Mouse (Mus musculus): ENCODE data around the gene Itga2.
A peak's percentile ranks its signal among the peaks of the same experiment; 100 is the strongest.

Itga2 gene

GRCm38 (mm10) chr13:114885171-114885570 is 46.7 kb downstream of the Itga2 start:
- DNase-seq (ENCODE audit: low read depth, low spot score) = no peak

GRCm38 (mm10) chr13:114878667-114879066 is 53.2 kb downstream of the Itga2 start:
- no peak for DNase-seq (ENCODE audit: low read depth, low spot score)

GRCm38 (mm10) chr13:114876005-114876520 is 55.8 kb downstream of the Itga2 start:
- no peak for DNase-seq (ENCODE audit: low read depth, low spot score)

- DNase-seq (ENCODE audit: low read depth, low spot score) = no peak
These were observed 57.2 kb downstream of the Itga2 start for GRCm38 (mm10) chr13:114874738-114875137.

- DNase-seq (ENCODE audit: low read depth, low spot score) = no peak
These were observed 74.4 kb downstream of the Itga2 start for GRCm38 (mm10) chr13:114857525-114857924.

GRCm38 (mm10) chr13:114856269-114856627 is 75.7 kb downstream of the Itga2 start:
- no peak for DNase-seq (ENCODE audit: low read depth, low spot score)

- DNase-seq (ENCODE audit: low read depth, low spot score) = no peak
These were observed 76.2 kb downstream of the Itga2 start for GRCm38 (mm10) chr13:114855573-114856268.

- DNase-seq (ENCODE audit: low read depth, low spot score) = no peak
These were observed 77.5 kb downstream of the Itga2 start for GRCm38 (mm10) chr13:114854428-114854827.

GRCm38 (mm10) chr13:114854023-114854422 is 77.9 kb downstream of the Itga2 start:
- DNase-seq (ENCODE audit: low read depth, low spot score) = no peak

- no peak for DNase-seq (ENCODE audit: low read depth, low spot score)
These were observed 78.7 kb downstream of the Itga2 start for GRCm38 (mm10) chr13:114853152-114853551.

- DNase-seq (ENCODE audit: low read depth, low spot score) = no peak
These were observed 79.4 kb downstream of the Itga2 start for GRCm38 (mm10) chr13:114852264-114853111.

GRCm38 (mm10) chr13:114848945-114849344 is 83.0 kb downstream of the Itga2 start:
- no peak for DNase-seq (ENCODE audit: low read depth, low spot score)

GRCm38 (mm10) chr13:114845804-114846203 is 86.1 kb downstream of the Itga2 start:
- DNase-seq (ENCODE audit: low read depth, low spot score) = no peak

GRCm38 (mm10) chr13:114843318-114843717 is 88.6 kb downstream of the Itga2 start:
- no peak for DNase-seq (ENCODE audit: low read depth, low spot score)

GRCm38 (mm10) chr13:114840545-114840944 is 91.4 kb downstream of the Itga2 start:
- DNase-seq (ENCODE audit: low read depth, low spot score) = no peak

- no peak for DNase-seq (ENCODE audit: low read depth, low spot score)
These were observed 92.8 kb downstream of the Itga2 start for GRCm38 (mm10) chr13:114839098-114839497.

GRCm38 (mm10) chr13:114838535-114838990 is 93.3 kb downstream of the Itga2 start:
- no peak for DNase-seq (ENCODE audit: low read depth, low spot score)

GRCm38 (mm10) chr13:114837061-114837460 is 94.8 kb downstream of the Itga2 start:
- no peak for DNase-seq (ENCODE audit: low read depth, low spot score)

- peak; percentile 68 for DNase-seq (ENCODE audit: low read depth, low spot score)
These were observed 97.3 kb downstream of the Itga2 start for GRCm38 (mm10) chr13:114834580-114834979.

GRCm38 (mm10) chr13:114833351-114833750 is 98.5 kb downstream of the Itga2 start:
- DNase-seq (ENCODE audit: low read depth, low spot score) = peak; percentile 5

- peak; percentile 81 for DNase-seq (ENCODE audit: low read depth, low spot score)
These were observed 99.1 kb downstream of the Itga2 start for GRCm38 (mm10) chr13:114832761-114833160.

- peak; percentile 55 for DNase-seq (ENCODE audit: low read depth, low spot score)
These were observed 100.5 kb downstream of the Itga2 start for GRCm38 (mm10) chr13:114831367-114831833.
